Mouse (Mus musculus): ENCODE results near the gene Eya4.
A peak's percentile ranks its signal among the peaks of the same experiment; 100 is the strongest.

- TF ChIP-seq CTCF (conservative IDR thresholded peaks at IDR 0.05; ENCODE audit: insufficient read depth, insufficient read length, low read depth, low read length) (peak; percentile 97), POLR2A (IDR thresholded peaks at IDR 0.05; ENCODE audit: low read depth, low read length) (no peak)
Observed at GRCm38 (mm10) chr10:23116786-23117410, 233.7 kb downstream of the Eya4 start.
